Mouse (Mus musculus): ENCODE results near the gene Kdelr1. TPM values are rescaled to one million over a fixed set of nuclear protein-coding genes. Genes with fewer than 3 reads are reported as not detected.
"Not testable (repeated sequence)": the region's sequence is repeated elsewhere in the genome, so short reads cannot be mapped to it uniquely, and the experiment has no call there.

Kdelr1 gene
- polyA plus RNA-seq, 1 experiment from 2014 or later = 54.6 TPM

DNA sequence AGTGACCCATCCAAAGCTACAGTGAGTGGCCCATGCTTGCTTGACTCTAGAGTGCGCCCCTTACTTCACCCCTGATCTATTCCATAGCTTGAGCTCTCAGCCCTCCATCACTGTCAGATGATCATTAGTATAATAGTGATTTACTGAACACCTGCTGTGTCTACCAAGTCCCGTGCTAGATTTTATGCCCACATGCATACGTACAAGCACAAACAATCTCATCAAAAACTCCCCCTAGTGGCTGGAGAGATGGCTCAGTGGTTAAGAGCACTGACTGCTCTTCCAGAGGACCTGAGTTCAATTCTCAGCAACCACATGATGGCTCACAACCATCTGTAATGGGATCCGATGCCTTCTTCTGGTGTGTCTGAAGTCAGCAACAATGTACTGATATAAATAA, 25.6 kb downstream of the Kdelr1 start:
- not testable (repeated sequence) for H3K27ac ChIP-seq; H3K27me3 ChIP-seq; H3K9me3 ChIP-seq (replicated peaks); H3K36me3 ChIP-seq; ATAC-seq (replicated peaks; ENCODE audit: insufficient number of reproducible peaks, insufficient read depth, low FRiP score, low read depth); H3K9ac ChIP-seq
- peaks cover 13% of the 10 kb centered on the region for H3K4me1 ChIP-seq (replicated peaks)
- WGBS = 63% methylated on average over 4 of the region's 4 CpGs
- H3K4me3 ChIP-seq = peak overlapping the region; percentile 61; the same call in 1 of the 2 replicates
- peak overlapping the region; percentile 93 for H3K4me2 ChIP-seq

DNA sequence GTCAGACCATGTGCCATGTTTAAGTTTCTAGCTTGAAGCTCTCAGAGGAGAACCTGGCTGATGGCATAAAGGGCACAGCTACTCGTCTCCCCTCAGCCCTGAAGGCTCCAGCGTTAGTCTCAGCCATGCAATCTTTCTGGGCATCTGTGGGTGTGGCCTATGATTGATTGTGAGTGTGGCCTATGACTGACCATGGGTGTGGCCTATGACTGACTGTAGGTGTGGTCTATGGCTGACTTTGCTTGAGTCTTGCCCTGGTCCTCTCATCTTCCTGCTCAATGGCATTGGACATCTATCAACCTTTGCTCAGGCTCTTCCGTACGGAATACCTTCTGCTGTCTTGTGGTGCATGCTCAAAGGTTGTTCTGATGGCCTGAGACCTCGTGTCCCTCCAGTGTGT, 29.0 kb downstream of the Kdelr1 start:
- Histone ChIP-seq H3K27ac (no peak overlapping the region), H3K4me3 (no peak overlapping the region), H3K9me3 (replicated peaks) (no peaks in the 10 kb centered on the region), H3K4me1 (replicated peaks) (peaks cover 11% of the 10 kb centered on the region), H3K4me2 (no peak overlapping the region), H3K27me3 (no peaks in the 10 kb centered on the region), H3K36me3 (no peaks in the 10 kb centered on the region), H3K9ac (no peak overlapping the region)
- no peak for ATAC-seq (replicated peaks; ENCODE audit: insufficient number of reproducible peaks, insufficient read depth, low FRiP score, low read depth)
- 56% methylated on average over 5 of the region's 5 CpGs for WGBS

DNA sequence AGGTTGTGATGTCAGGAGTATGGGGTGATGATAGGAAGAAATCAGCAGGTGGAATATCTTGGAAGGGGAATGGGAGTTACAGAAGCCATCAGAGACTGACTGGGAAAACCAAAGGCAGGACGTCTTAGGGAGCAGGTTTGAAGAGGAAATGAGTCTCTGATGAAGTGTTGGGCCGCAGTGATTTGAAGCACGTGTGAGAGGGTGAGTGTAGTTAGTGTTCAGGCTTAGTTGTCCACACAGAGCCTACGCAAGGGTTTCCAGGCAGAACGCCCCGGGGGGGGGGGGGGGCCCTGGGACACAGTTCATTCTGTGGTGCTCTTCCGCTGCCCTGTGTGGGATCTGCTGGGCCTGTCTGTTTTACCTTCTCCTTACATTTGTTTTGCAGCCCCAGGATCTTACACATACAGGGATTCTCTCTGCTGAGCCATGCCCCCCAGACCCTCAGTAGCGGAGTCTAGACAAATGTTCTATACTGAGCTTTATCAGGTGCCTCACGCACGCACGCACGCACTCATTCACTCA, 30.0 kb downstream of the Kdelr1 start:
- Histone ChIP-seq H3K4me1 (replicated peaks) (peaks cover 7% of the 10 kb centered on the region), H3K9me3 (replicated peaks) (no peaks in the 10 kb centered on the region), H3K36me3 (no peaks in the 10 kb centered on the region), H3K4me2 (no peak overlapping the region), H3K27ac (no peak overlapping the region), H3K4me3 (no peak overlapping the region), H3K9ac (no peak overlapping the region), H3K27me3 (no peaks in the 10 kb centered on the region)
- ATAC-seq (replicated peaks; ENCODE audit: insufficient number of reproducible peaks, insufficient read depth, low FRiP score, low read depth) = no peak
- WGBS = 68% methylated on average over 12 of the region's 12 CpGs

DNA sequence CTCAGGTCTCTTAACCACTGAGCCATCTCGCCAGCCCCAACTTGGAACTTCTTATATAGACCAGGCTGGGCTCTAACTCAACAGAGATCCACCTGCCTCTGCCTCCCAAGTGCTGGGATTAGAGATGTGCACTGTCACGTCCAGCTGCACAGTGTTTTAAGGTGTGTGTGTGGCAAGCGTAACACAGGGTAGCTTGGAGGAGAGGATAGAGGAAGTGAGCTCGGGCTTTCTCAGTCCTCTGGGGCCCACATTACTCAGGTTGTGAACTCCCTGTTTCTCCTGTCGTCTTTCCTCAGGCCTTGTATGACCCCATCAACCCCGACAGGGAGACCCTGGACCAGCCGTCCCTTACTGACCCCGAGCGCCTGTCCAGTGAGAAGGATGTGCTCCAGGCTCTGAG, 34.0 kb downstream of the Kdelr1 start:
- Histone ChIP-seq H3K27ac (no peak overlapping the region), H3K4me1 (replicated peaks) (no peaks in the 10 kb centered on the region), H3K9me3 (replicated peaks) (no peaks in the 10 kb centered on the region), H3K4me3 (no peak overlapping the region), H3K9ac (no peak overlapping the region), H3K27me3 (no peaks in the 10 kb centered on the region), H3K4me2 (no peak overlapping the region), H3K36me3 (peaks cover 17% of the 10 kb centered on the region)
- ATAC-seq (replicated peaks; ENCODE audit: insufficient number of reproducible peaks, insufficient read depth, low FRiP score, low read depth) = no peak
- WGBS = 91% methylated on average over 9 of the region's 9 CpGs

DNA sequence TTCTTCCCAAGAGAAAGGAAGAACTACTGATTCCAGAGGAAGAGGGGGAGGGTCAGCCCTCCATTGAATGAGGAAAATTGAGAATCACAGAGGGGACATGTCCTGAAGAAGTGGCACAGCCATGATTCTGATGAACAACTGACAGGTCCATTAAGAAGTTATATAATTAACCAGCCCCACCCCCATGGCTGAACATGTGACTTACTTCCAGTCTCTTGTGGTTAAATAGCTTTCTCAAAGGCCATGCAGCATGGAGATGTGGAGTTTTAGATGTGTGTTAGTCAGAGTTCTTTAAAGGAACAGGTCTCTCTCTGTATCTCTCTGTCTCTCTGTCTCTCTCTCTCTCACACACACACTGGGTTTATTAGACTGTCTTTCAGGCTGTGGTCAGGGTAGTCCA, 35.8 kb downstream of the Kdelr1 start:
- H3K9ac ChIP-seq = no peak overlapping the region
- peaks cover 17% of the 10 kb centered on the region for H3K36me3 ChIP-seq
- H3K4me1 ChIP-seq (replicated peaks) = no peaks in the 10 kb centered on the region
- H3K4me2 ChIP-seq = no peak overlapping the region
- H3K4me3 ChIP-seq = no peak overlapping the region
- no peak for ATAC-seq (replicated peaks; ENCODE audit: insufficient number of reproducible peaks, insufficient read depth, low FRiP score, low read depth)
- no peaks in the 10 kb centered on the region for H3K9me3 ChIP-seq (replicated peaks)
- H3K27me3 ChIP-seq = no peaks in the 10 kb centered on the region
- no peak overlapping the region for H3K27ac ChIP-seq

DNA sequence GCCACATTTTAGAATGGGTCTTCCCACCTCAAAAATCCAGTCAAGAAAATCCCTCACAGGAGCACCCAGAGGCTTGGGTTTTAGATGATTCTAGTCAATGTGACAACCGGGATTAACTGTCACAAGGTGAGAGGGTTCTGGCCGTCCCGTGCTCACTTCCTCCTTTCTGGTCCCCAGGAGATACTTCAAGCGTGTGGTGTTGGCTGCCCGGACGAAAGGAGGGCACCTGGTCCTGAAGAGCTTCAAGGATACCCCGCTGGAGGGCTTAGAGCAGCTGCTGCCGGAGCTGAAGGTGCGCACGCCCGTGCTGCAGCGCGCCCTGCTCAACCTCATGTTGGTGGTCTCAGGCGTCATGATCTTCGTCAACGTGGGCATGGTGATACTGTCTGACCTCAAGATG, 36.6 kb downstream of the Kdelr1 start:
- H3K36me3 ChIP-seq = peaks cover 17% of the 10 kb centered on the region
- no peaks in the 10 kb centered on the region for H3K4me1 ChIP-seq (replicated peaks)
- WGBS = 87% methylated on average over 16 of the region's 16 CpGs

DNA sequence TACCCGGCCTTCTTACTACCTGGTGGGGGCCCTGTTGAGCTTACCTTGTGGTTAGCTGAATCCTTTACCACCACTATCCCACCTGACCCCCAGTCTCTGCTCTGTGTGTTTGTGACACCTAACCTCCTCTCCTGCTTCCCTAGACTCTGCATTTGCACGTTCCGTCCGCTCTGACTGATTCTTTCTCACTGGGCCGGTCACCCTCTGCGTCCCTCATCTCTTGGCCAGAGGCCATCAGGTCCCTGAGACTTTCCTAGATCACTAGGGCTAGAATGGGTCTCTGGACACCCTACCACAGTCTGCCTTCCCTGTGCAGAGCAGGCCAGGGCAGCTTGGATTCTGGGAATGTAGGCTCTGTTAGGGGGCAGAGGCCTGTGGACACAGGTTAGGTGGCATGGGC, 41.5 kb downstream of the Kdelr1 start:
- ATAC-seq (replicated peaks; ENCODE audit: insufficient number of reproducible peaks, insufficient read depth, low FRiP score, low read depth) = no peak
- H3K9ac ChIP-seq = no peak overlapping the region

More for the DNA sequence above, 36.6 kb downstream of the Kdelr1 start:
- Histone ChIP-seq H3K9ac (no peak overlapping the region), H3K27ac (no peak overlapping the region), H3K4me2 (no peak overlapping the region), H3K27me3 (no peaks in the 10 kb centered on the region), H3K4me3 (no peak overlapping the region), H3K9me3 (replicated peaks) (no peaks in the 10 kb centered on the region)
- no peak for ATAC-seq (replicated peaks; ENCODE audit: insufficient number of reproducible peaks, insufficient read depth, low FRiP score, low read depth)

DNA sequence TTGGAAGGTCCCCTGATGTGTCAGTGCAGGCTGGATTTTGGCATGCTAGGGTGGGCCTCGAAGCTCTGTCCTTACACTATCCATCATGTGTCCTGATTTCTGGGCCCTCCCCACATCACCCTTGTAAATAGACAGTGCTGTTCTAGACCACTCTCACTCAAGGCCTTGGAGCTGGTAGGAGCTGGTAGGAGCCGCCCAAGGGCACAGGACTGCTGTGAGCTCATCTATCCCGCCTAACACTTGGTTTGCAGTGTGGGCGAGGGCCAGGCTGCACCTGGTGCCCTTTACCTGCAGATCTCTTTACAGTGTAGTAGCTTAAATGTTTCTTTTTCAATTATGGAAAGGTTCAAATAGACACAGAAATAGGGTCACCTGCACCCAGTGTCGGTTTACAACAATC, 42.4 kb downstream of the Kdelr1 start:
- H3K36me3 ChIP-seq = peaks cover 8% of the 10 kb centered on the region
- H3K4me3 ChIP-seq = no peak overlapping the region
- peaks cover 34% of the 10 kb centered on the region for H3K4me1 ChIP-seq (replicated peaks)
- H3K9me3 ChIP-seq (replicated peaks) = no peaks in the 10 kb centered on the region
- ATAC-seq (replicated peaks; ENCODE audit: insufficient number of reproducible peaks, insufficient read depth, low FRiP score, low read depth) = no peak
- 86% methylated on average over 5 of the region's 5 CpGs for WGBS
- H3K4me2 ChIP-seq = no peak overlapping the region
- no peak overlapping the region for H3K9ac ChIP-seq
- H3K27me3 ChIP-seq = no peaks in the 10 kb centered on the region
- H3K27ac ChIP-seq = no peak overlapping the region

More for the DNA sequence above, 41.5 kb downstream of the Kdelr1 start:
- no peak overlapping the region for H3K4me2 ChIP-seq
- H3K27ac ChIP-seq = no peak overlapping the region
- WGBS = 83% methylated on average over 6 of the region's 6 CpGs
- no peaks in the 10 kb centered on the region for H3K9me3 ChIP-seq (replicated peaks)
- no peak overlapping the region for H3K4me3 ChIP-seq
- no peaks in the 10 kb centered on the region for H3K27me3 ChIP-seq
- H3K36me3 ChIP-seq = peaks cover 17% of the 10 kb centered on the region
- peaks cover 25% of the 10 kb centered on the region for H3K4me1 ChIP-seq (replicated peaks)

DNA sequence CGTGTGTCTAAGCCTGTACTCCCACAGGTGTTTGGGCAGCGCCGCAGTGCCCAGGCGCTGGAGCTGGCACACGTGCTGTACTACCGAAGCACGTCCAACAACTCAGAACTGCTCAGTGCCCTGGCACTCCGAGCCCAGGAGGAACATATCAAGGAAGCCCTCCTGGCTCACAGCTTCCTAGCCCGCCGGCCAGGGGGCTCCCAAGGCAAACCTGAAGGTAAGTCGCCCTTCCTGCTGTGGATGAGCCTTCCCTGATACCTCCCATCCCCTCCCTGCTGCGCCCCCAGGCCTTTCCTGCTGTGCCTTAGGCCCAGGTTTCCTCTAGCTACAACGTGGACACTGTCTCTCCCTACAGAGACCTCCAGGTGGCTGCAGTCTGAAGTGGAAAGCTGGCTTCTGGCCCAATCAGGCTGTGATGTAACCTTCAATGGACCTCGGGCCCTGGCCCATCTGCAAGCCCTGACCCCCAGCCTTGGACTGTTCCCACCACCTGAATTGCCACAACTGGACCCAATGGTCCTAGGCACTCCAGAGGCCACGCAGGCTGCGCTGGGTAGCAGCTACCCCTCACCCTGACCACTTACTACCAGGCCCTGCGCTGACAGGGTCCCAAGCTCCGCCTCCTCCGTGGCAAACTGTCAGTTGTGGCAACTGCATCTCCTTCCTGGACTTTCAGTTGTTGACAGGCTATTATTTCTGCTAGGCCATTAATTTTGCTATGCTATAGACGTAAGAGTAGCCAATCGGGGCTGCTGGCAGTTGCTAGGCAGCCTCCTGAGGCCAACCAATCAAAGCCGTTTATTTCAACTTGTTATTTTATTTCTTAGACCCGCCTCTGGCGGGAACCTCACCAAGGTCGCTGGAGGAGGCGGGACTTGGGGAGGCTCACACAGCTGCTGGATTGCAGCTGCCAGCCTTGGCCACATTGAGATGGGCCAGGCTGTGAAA, 43.8 kb downstream of the Kdelr1 start:
- 37% methylated on average over 26 of the region's 26 CpGs for WGBS
- Histone ChIP-seq H3K9me3 (replicated peaks) (no peaks in the 10 kb centered on the region), H3K4me1 (replicated peaks) (peaks cover 37% of the 10 kb centered on the region), H3K9ac (peak overlapping the region; percentile 47), H3K27me3 (no peaks in the 10 kb centered on the region), H3K27ac (peak overlapping the region; percentile 71), H3K36me3 (peaks cover under 1% of the 10 kb centered on the region; the same call in 1 of the 2 replicates), H3K4me2 (peak overlapping the region; percentile 64), H3K4me3 (peak overlapping the region; percentile 45)
- peak; percentile 75 for ATAC-seq (replicated peaks; ENCODE audit: insufficient number of reproducible peaks, insufficient read depth, low FRiP score, low read depth)

DNA sequence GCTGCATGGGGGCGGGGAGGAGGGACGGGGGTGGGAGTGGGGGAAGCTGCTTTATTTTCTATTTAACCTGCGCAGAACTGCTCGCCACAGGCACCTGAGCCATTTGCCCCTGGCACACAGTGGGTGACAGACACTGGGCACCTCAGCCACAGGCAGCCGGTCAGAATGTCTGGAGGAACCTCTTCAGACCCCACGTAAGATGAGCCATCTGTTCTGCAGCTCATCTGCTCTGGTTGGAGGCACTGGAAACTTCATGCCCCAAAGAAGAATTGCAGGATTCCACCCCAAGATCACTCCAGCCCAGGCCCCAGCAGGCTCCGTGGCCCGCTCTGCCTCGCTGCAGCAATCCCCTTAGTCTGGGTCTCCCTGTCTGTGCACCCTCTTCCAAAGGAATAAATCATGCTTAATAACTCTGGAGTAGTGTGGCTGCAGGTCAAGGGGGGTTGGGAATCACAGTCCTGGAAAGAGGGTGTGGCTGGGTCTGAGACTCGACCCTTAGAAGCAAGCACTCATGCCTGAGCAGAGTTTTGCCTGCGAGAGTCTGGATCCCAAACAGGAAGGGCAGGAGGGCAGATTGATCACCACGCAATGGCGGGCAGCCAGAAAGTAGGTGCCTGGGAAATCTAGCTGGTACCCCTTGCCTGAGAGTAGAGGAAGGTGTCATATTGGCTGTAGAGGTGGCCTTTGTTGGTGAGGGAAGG, 44.6 kb downstream of the Kdelr1 start:
- Histone ChIP-seq H3K27ac (peak overlapping the region; percentile 71), H3K9me3 (replicated peaks) (no peaks in the 10 kb centered on the region), H3K27me3 (no peaks in the 10 kb centered on the region), H3K4me3 (peak overlapping the region; percentile 45), H3K4me2 (peak overlapping the region; percentile 64), H3K36me3 (no peaks in the 10 kb centered on the region), H3K9ac (0 out of 2 replicates have a peak overlapping the region, but pooled peaks have one; percentile 47), H3K4me1 (replicated peaks) (peaks cover 44% of the 10 kb centered on the region)
- WGBS = 28% methylated on average over 13 of the region's 13 CpGs
- no peak for ATAC-seq (replicated peaks; ENCODE audit: insufficient number of reproducible peaks, insufficient read depth, low FRiP score, low read depth)

DNA sequence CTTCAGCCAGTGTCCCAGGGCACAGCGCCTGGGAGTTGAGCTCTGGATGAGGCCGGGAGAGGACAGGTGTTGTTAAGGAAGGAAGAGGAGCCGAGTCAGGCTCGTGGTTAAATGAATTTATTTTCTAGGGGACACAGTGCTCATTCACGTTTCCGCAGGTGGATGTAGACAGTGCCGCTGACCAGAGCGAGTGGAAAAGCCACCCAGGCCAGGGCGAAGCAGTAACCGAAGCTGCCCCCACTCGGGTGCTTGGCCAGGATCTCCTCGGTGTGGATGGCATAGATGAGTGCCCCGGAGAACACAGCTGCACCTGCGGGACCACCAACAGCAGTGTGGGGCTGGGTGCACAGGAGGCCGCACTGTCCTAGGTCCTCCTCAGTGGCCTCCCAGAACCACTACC, 45.4 kb downstream of the Kdelr1 start:
- Histone ChIP-seq H3K9ac (no peak overlapping the region), H3K9me3 (replicated peaks) (no peaks in the 10 kb centered on the region), H3K4me2 (no peak overlapping the region), H3K36me3 (no peaks in the 10 kb centered on the region), H3K4me3 (no peak overlapping the region), H3K27me3 (no peaks in the 10 kb centered on the region), H3K4me1 (replicated peaks) (peaks cover 52% of the 10 kb centered on the region), H3K27ac (0 out of 2 replicates have a peak overlapping the region, but pooled peaks have one; percentile 71)
- no peak for ATAC-seq (replicated peaks; ENCODE audit: insufficient number of reproducible peaks, insufficient read depth, low FRiP score, low read depth)
- 81% methylated on average over 15 of the region's 15 CpGs for WGBS
